Mouse (Mus musculus): ENCODE measurements around the gene Srrm2. TPM values are rescaled to one million over a fixed set of nuclear protein-coding genes. Genes with fewer than 3 reads are reported as not detected.
A peak's percentile ranks its signal among the peaks of the same experiment; 100 is the strongest.

Srrm2 gene
- polyA plus RNA-seq, 1 experiment from 2014 or later = 524 TPM

GRCm38 (mm10) chr17:23789749-23790268 lies 523 bp upstream of the Srrm2 start:
- Histone ChIP-seq H3K4me1 (ENCODE audit: control insufficient read depth, insufficient read depth, low read length) (peaks cover 10% of the 10 kb centered on the region), H3K9ac (replicated peaks; ENCODE audit: low read depth, low read length) (peak overlapping the region; percentile 65), H3K27ac (ENCODE audit: low read depth, low read length) (peak overlapping the region; percentile 94), H3K36me3 (ENCODE audit: control insufficient read depth, insufficient read depth, low read length) (no peaks in the 10 kb centered on the region), H3K4me3 (ENCODE audit: low read depth, low read length) (peak overlapping the region; percentile 35), H3K27me3 (ENCODE audit: control insufficient read depth, insufficient read depth, low read length) (no peaks in the 10 kb centered on the region), H3K4me2 (ENCODE audit: low read depth, low read length) (peak overlapping the region; percentile 75), H3K9me3 (ENCODE audit: control insufficient read depth, low read length) (no peaks in the 10 kb centered on the region)
- 11% methylated on average over 8 of the region's 8 CpGs for WGBS
- ATAC-seq (ENCODE audit: low read depth) = no peak

- no peak; the same call in 1 of the 2 replicates for ATAC-seq (ENCODE audit: low read depth)
- WGBS = 48% methylated on average over 2 of the region's 2 CpGs
- peak overlapping the region; percentile 94 for H3K27ac ChIP-seq (ENCODE audit: low read depth, low read length)
- no peaks in the 10 kb centered on the region for H3K27me3 ChIP-seq (ENCODE audit: control insufficient read depth, insufficient read depth, low read length)
- peak overlapping the region; percentile 65 for H3K9ac ChIP-seq (replicated peaks; ENCODE audit: low read depth, low read length)
- H3K4me3 ChIP-seq (ENCODE audit: low read depth, low read length) = peak overlapping the region; percentile 35
- peaks cover 10% of the 10 kb centered on the region for H3K4me1 ChIP-seq (ENCODE audit: control insufficient read depth, insufficient read depth, low read length)
- peak overlapping the region; percentile 75 for H3K4me2 ChIP-seq (ENCODE audit: low read depth, low read length)
- H3K9me3 ChIP-seq (ENCODE audit: control insufficient read depth, low read length) = no peaks in the 10 kb centered on the region
- H3K36me3 ChIP-seq (ENCODE audit: control insufficient read depth, insufficient read depth, low read length) = no peaks in the 10 kb centered on the region
These were observed 686 bp downstream of the Srrm2 start for GRCm38 (mm10) chr17:23791079-23791357.

GRCm38 (mm10) chr17:23795323-23795722 lies 5.0 kb downstream of the Srrm2 start:
- Histone ChIP-seq H3K4me2 (ENCODE audit: low read depth, low read length) (no peak overlapping the region), H3K27ac (ENCODE audit: low read depth, low read length) (no peak overlapping the region), H3K9ac (replicated peaks; ENCODE audit: low read depth, low read length) (no peak overlapping the region), H3K4me1 (ENCODE audit: control insufficient read depth, insufficient read depth, low read length) (peaks cover under 1% of the 10 kb centered on the region; the same call in 1 of the 2 replicates), H3K36me3 (ENCODE audit: control insufficient read depth, insufficient read depth, low read length) (no peaks in the 10 kb centered on the region), H3K9me3 (ENCODE audit: control insufficient read depth, low read length) (no peaks in the 10 kb centered on the region), H3K4me3 (ENCODE audit: low read depth, low read length) (no peak overlapping the region), H3K27me3 (ENCODE audit: control insufficient read depth, insufficient read depth, low read length) (no peaks in the 10 kb centered on the region)
- 95% methylated on average over 8 of the region's 8 CpGs for WGBS
- ATAC-seq (ENCODE audit: low read depth) = no peak

GRCm38 (mm10) chr17:23797316-23797715 lies 7.0 kb downstream of the Srrm2 start:
- 0 out of 2 replicates have a peak, but pooled peaks cover 1% of the 10 kb centered on the region for H3K4me1 ChIP-seq (ENCODE audit: control insufficient read depth, insufficient read depth, low read length)
- H3K36me3 ChIP-seq (ENCODE audit: control insufficient read depth, insufficient read depth, low read length) = no peaks in the 10 kb centered on the region
- no peak overlapping the region for H3K27ac ChIP-seq (ENCODE audit: low read depth, low read length)
- H3K9me3 ChIP-seq (ENCODE audit: control insufficient read depth, low read length) = no peaks in the 10 kb centered on the region
- ATAC-seq (ENCODE audit: low read depth) = no peak
- 88% methylated on average over 7 of the region's 7 CpGs for WGBS
- no peaks in the 10 kb centered on the region for H3K27me3 ChIP-seq (ENCODE audit: control insufficient read depth, insufficient read depth, low read length)
- no peak overlapping the region for H3K9ac ChIP-seq (replicated peaks; ENCODE audit: low read depth, low read length)
- no peak overlapping the region for H3K4me2 ChIP-seq (ENCODE audit: low read depth, low read length)
- no peak overlapping the region for H3K4me3 ChIP-seq (ENCODE audit: low read depth, low read length)

GRCm38 (mm10) chr17:23801627-23802026 lies 11.3 kb downstream of the Srrm2 start:
- H3K4me2 ChIP-seq (ENCODE audit: low read depth, low read length) = no peak overlapping the region
- no peaks in the 10 kb centered on the region for H3K36me3 ChIP-seq (ENCODE audit: control insufficient read depth, insufficient read depth, low read length)
- H3K9ac ChIP-seq (replicated peaks; ENCODE audit: low read depth, low read length) = no peak overlapping the region
- no peaks in the 10 kb centered on the region for H3K9me3 ChIP-seq (ENCODE audit: control insufficient read depth, low read length)
- H3K4me3 ChIP-seq (ENCODE audit: low read depth, low read length) = no peak overlapping the region
- ATAC-seq (ENCODE audit: low read depth) = no peak
- no peak overlapping the region for H3K27ac ChIP-seq (ENCODE audit: low read depth, low read length)
- 93% methylated on average over 10 of the region's 10 CpGs for WGBS
- peaks cover 23% of the 10 kb centered on the region for H3K4me1 ChIP-seq (ENCODE audit: control insufficient read depth, insufficient read depth, low read length)
- H3K27me3 ChIP-seq (ENCODE audit: control insufficient read depth, insufficient read depth, low read length) = no peaks in the 10 kb centered on the region

- under 1% methylated on average over 56 of the region's 60 CpGs for WGBS
- peak; percentile 98 for ATAC-seq (ENCODE audit: low read depth)
- H3K27ac ChIP-seq (ENCODE audit: low read depth, low read length) = peak overlapping the region; percentile 99
These were observed 12.5 kb downstream of the Srrm2 start for GRCm38 (mm10) chr17:23802746-23803365.

GRCm38 (mm10) chr17:23803366-23804041 lies 13.2 kb downstream of the Srrm2 start:
- peak overlapping the region; percentile 99 for H3K27ac ChIP-seq (ENCODE audit: low read depth, low read length)
- peak overlapping the region; percentile 96 for H3K4me3 ChIP-seq (ENCODE audit: low read depth, low read length)
- peak overlapping the region; percentile 96 for H3K4me2 ChIP-seq (ENCODE audit: low read depth, low read length)
- peaks cover 28% of the 10 kb centered on the region for H3K4me1 ChIP-seq (ENCODE audit: control insufficient read depth, insufficient read depth, low read length)
- H3K27me3 ChIP-seq (ENCODE audit: control insufficient read depth, insufficient read depth, low read length) = no peaks in the 10 kb centered on the region
- peak; percentile 65 for ATAC-seq (ENCODE audit: low read depth)
- H3K9ac ChIP-seq (replicated peaks; ENCODE audit: low read depth, low read length) = peak overlapping the region; percentile 92
- H3K9me3 ChIP-seq (ENCODE audit: control insufficient read depth, low read length) = no peaks in the 10 kb centered on the region
- 0 out of 2 replicates have a peak, but pooled peaks cover under 1% of the 10 kb centered on the region for H3K36me3 ChIP-seq (ENCODE audit: control insufficient read depth, insufficient read depth, low read length)
- under 1% methylated on average over 49 of the region's 83 CpGs for WGBS

More at GRCm38 (mm10) chr17:23802746-23803365, 12.5 kb downstream of the Srrm2 start:
- Histone ChIP-seq H3K9ac (replicated peaks; ENCODE audit: low read depth, low read length) (peak overlapping the region; percentile 92), H3K4me3 (ENCODE audit: low read depth, low read length) (peak overlapping the region; percentile 96), H3K36me3 (ENCODE audit: control insufficient read depth, insufficient read depth, low read length) (no peaks in the 10 kb centered on the region), H3K9me3 (ENCODE audit: control insufficient read depth, low read length) (no peaks in the 10 kb centered on the region), H3K4me1 (ENCODE audit: control insufficient read depth, insufficient read depth, low read length) (peaks cover 28% of the 10 kb centered on the region), H3K4me2 (ENCODE audit: low read depth, low read length) (peak overlapping the region; percentile 60), H3K27me3 (ENCODE audit: control insufficient read depth, insufficient read depth, low read length) (no peaks in the 10 kb centered on the region)

- peaks cover 28% of the 10 kb centered on the region for H3K4me1 ChIP-seq (ENCODE audit: control insufficient read depth, insufficient read depth, low read length)
- peak overlapping the region; percentile 96 for H3K4me3 ChIP-seq (ENCODE audit: low read depth, low read length)
- no peak for ATAC-seq (ENCODE audit: low read depth)
- no peak overlapping the region for H3K27ac ChIP-seq (ENCODE audit: low read depth, low read length)
- H3K27me3 ChIP-seq (ENCODE audit: control insufficient read depth, insufficient read depth, low read length) = no peaks in the 10 kb centered on the region
- peak overlapping the region; percentile 92 for H3K9ac ChIP-seq (replicated peaks; ENCODE audit: low read depth, low read length)
- peaks cover 11% of the 10 kb centered on the region; the same call in 1 of the 2 replicates for H3K36me3 ChIP-seq (ENCODE audit: control insufficient read depth, insufficient read depth, low read length)
- peak overlapping the region; percentile 96 for H3K4me2 ChIP-seq (ENCODE audit: low read depth, low read length)
- no peaks in the 10 kb centered on the region for H3K9me3 ChIP-seq (ENCODE audit: control insufficient read depth, low read length)
- 7% methylated on average over 8 of the region's 8 CpGs for WGBS
These were observed 14.2 kb downstream of the Srrm2 start for GRCm38 (mm10) chr17:23804426-23805085.

- 82% methylated on average over 25 of the region's 25 CpGs for WGBS
- no peak overlapping the region for H3K9ac ChIP-seq (replicated peaks; ENCODE audit: low read depth, low read length)
These were observed 16.5 kb downstream of the Srrm2 start for GRCm38 (mm10) chr17:23806867-23807266.

More at GRCm38 (mm10) chr17:23806867-23807266, 16.5 kb downstream of the Srrm2 start:
- Histone ChIP-seq H3K36me3 (ENCODE audit: control insufficient read depth, insufficient read depth, low read length) (peaks cover 33% of the 10 kb centered on the region), H3K9me3 (ENCODE audit: control insufficient read depth, low read length) (no peaks in the 10 kb centered on the region), H3K4me1 (ENCODE audit: control insufficient read depth, insufficient read depth, low read length) (peaks cover 28% of the 10 kb centered on the region), H3K27ac (ENCODE audit: low read depth, low read length) (no peak overlapping the region), H3K4me3 (ENCODE audit: low read depth, low read length) (no peak overlapping the region), H3K27me3 (ENCODE audit: control insufficient read depth, insufficient read depth, low read length) (no peaks in the 10 kb centered on the region), H3K4me2 (ENCODE audit: low read depth, low read length) (peak overlapping the region; percentile 9; the same call in 1 of the 2 replicates)
- no peak for ATAC-seq (ENCODE audit: low read depth)
